In the genomic region with DNA sequence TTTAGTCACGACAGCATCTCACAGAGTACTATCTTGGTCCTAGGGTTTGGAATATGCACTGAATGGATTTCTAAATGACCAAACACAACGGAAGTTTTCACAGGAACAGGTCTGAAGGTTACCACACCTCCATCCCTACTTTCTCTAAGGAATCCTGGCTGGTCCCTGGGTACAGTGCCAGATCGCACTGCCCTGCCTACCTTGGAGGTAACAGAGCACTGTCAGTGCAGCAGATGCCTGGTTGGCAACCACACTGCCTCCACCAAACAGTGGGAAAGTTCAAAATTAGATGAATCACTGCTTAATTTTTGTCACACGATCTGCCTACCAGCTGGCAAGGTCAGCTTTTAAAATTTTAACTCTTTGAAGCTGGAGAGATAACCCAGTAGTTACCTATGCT, we compare ENCODE assay signal across 20 mouse cellular contexts.
"Had no signal": no experiment of that assay in that cellular context is flagged by ENCODE, and none has a peak within 500 bp of the region (broad histone marks: within the 10 kb centered on the region; RNA-seq: fewer than 3 reads in every experiment).

No protein-coding gene starts in this region.

- DNase-seq: kidney, adult 11 months; kidney, adult 8-10 months; kidney, postnatal 10 days; kidney, postnatal 36 days; liver, embryonic 13.5 days; lung, adult 2 months; lung, postnatal 14 days; lung, postnatal 4 days; right cerebral cortex, adult 18-20 months; right cerebral cortex, postnatal 14 days; right cerebral cortex, postnatal 4 days; thymus, adult 2 months; thymus, postnatal 14 days; thymus, postnatal 4 days had no signal

- H3K4me3 ChIP-seq: kidney, embryonic 15.5 days; liver, embryonic 13.5 days; midbrain, embryonic 12.5 days; midbrain, embryonic 15.5 days; neural tube, embryonic 12.5 days; neural tube, embryonic 15.5 days had no signal

- H3K27ac ChIP-seq: kidney, embryonic 15.5 days; liver, embryonic 13.5 days; midbrain, embryonic 12.5 days; midbrain, embryonic 15.5 days; neural tube, embryonic 12.5 days; neural tube, embryonic 15.5 days; stomach, postnatal 0 days had no signal
